Mouse (Mus musculus) 416B (cell line): ENCODE data around the gene Gabarapl2.
"Not testable (repeated sequence)": the region's sequence is repeated elsewhere in the genome, so short reads cannot be mapped to it uniquely, and the experiment has no call there.

Source experiments
- DNase-seq: peaks from one replicate; pipeline ENCODE4 v3.0.0; 2011; ENCODE audit warnings: low read depth

Gabarapl2 gene

GRCm38 (mm10) chr8:111937184-111937583, 3.3 kb upstream of the Gabarapl2 start:
- DNase-seq, result no peak

GRCm38 (mm10) chr8:111938076-111938985, 2.2 kb upstream of the Gabarapl2 start:
- DNase-seq, result not testable (repeated sequence)

- peak; percentile 89 for DNase-seq
These were observed 874 bp upstream of the Gabarapl2 start for GRCm38 (mm10) chr8:111939516-111940142.

GRCm38 (mm10) chr8:111941101-111941454, 575 bp downstream of the Gabarapl2 start:
- DNase-seq, result peak; percentile 78

GRCm38 (mm10) chr8:111943544-111943943, 3.0 kb downstream of the Gabarapl2 start:
- no peak for DNase-seq

- no peak for DNase-seq
These were observed 6.6 kb downstream of the Gabarapl2 start for GRCm38 (mm10) chr8:111947144-111947543.

GRCm38 (mm10) chr8:111947954-111948353, 7.5 kb downstream of the Gabarapl2 start:
- no peak for DNase-seq

- DNase-seq, result no peak
These were observed 10.3 kb downstream of the Gabarapl2 start for GRCm38 (mm10) chr8:111950846-111951245.

GRCm38 (mm10) chr8:111951317-111951716, 10.8 kb downstream of the Gabarapl2 start:
- no peak for DNase-seq

- no peak for DNase-seq
These were observed 11.4 kb downstream of the Gabarapl2 start for GRCm38 (mm10) chr8:111951936-111952335.

GRCm38 (mm10) chr8:111954844-111955594, 14.5 kb downstream of the Gabarapl2 start:
- no peak for DNase-seq

- no peak for DNase-seq
These were observed 15.4 kb downstream of the Gabarapl2 start for GRCm38 (mm10) chr8:111955879-111956278.

- DNase-seq, result no peak
These were observed 16.7 kb downstream of the Gabarapl2 start for GRCm38 (mm10) chr8:111957231-111957630.

- no peak for DNase-seq
These were observed 20.3 kb downstream of the Gabarapl2 start for GRCm38 (mm10) chr8:111960591-111961321.

GRCm38 (mm10) chr8:111961330-111961729, 20.8 kb downstream of the Gabarapl2 start:
- no peak for DNase-seq

- DNase-seq, result no peak
These were observed 22.1 kb downstream of the Gabarapl2 start for GRCm38 (mm10) chr8:111962589-111962988.

- DNase-seq, result no peak
These were observed 22.6 kb downstream of the Gabarapl2 start for GRCm38 (mm10) chr8:111963091-111963490.

- DNase-seq, result no peak
These were observed 23.0 kb downstream of the Gabarapl2 start for GRCm38 (mm10) chr8:111963546-111963945.

- DNase-seq, result no peak
These were observed 23.8 kb downstream of the Gabarapl2 start for GRCm38 (mm10) chr8:111964351-111964750.

GRCm38 (mm10) chr8:111964849-111965561, 24.5 kb downstream of the Gabarapl2 start:
- DNase-seq, result no peak

GRCm38 (mm10) chr8:111967246-111967870, 26.9 kb downstream of the Gabarapl2 start:
- DNase-seq, result peak; percentile 74
